Mouse (Mus musculus) heart, adult 11 months (tissue): ENCODE measurements at regions not wholly inside any gene's neighbourhood (a gene's known extent, or its start where the extent isn't known, plus 50 kb on each side); places are given as distances from the start of the nearest gene placed in this dataset.

Source experiments
- DNase-seq: peaks from one replicate; pipeline ENCODE4 v3.0.0; 2022

GRCm38 (mm10) chr14:54148121-54148520 is 105.8 kb downstream of the Dad1 start:
- no peak for DNase-seq

DNA sequence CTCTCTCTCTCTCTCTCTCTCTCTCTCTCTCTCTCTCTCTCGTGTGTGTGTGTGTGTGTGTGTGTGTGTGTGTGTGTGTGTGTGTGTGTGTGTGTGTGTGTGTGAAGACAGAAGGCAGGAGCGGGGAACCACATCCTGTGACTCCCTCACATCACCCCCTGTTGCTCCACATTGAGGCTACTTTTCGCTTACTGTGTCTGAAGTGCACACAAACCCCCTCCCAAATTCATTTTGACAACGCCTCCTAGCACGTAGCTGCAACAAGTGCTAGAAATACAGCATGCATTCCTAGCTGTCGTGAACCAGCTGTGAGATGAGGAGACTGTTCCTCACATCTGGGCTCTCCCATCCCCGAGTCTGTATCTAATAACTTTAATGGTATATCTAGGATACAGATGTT is 106.4 kb downstream of the Dad1 start:
- peak; percentile 15 for DNase-seq

- peak; percentile 73 for DNase-seq
Measured at GRCm38 (mm10) chr14:54145743-54146741, 107.9 kb downstream of the Dad1 start.

GRCm38 (mm10) chr14:54143828-54144227 is 110.1 kb downstream of the Dad1 start:
- peak; percentile 66 for DNase-seq

- DNase-seq = peak; percentile 13
Measured at GRCm38 (mm10) chr14:54138288-54138687, 115.6 kb downstream of the Dad1 start.

GRCm38 (mm10) chr14:54136538-54136937 is 117.4 kb downstream of the Dad1 start:
- peak; percentile 19 for DNase-seq

GRCm38 (mm10) chr14:54128334-54128733 is 125.6 kb downstream of the Dad1 start:
- peak; percentile 21 for DNase-seq

- DNase-seq = peak; percentile 69
Measured at GRCm38 (mm10) chr14:54125510-54125909, 128.4 kb downstream of the Dad1 start.

GRCm38 (mm10) chr14:54121973-54122372 is 131.9 kb downstream of the Dad1 start:
- DNase-seq = no peak

DNA sequence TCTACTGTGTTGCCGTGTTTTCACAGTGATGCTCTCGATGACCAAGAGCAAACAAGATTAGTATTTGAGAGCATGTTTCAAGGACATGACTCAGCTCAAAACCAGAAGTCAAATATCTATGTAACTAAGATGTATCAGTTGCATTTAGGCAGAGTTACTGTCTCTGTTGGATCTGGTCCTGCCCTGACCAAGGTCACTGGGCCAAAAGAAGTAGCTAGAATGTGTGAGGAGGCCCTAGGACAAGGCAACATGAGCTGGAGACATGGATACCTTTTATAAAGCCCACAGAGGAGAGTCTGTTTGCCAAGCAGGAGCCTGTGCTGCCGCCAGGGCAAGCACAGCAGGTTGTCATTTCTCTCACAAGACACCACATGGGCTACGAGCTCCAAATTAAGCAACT is 132.6 kb downstream of the Dad1 start:
- DNase-seq = no peak

- DNase-seq = peak; percentile 51
Measured at GRCm38 (mm10) chr14:54120194-54120593, 133.7 kb downstream of the Dad1 start.

DNA sequence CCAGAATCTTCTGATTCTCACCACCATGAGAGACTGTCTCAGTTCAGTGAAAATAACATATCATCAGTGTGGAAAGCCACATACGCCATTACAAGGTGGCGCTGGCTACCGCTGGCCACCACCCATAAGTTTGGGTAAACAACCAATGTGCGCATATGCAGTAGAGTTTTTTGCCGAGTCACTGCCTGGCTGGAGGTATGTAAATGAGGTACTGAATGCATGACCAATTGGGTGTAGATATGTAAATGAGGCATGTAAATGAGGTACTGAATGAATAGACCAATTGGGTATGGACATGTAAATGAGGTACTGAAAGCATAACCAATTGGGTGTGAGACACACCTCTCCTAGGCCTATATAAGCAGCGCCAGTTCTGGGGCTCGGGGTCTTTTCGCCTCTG is 136.3 kb downstream of the Dad1 start:
- peak; percentile 4 for DNase-seq

DNA sequence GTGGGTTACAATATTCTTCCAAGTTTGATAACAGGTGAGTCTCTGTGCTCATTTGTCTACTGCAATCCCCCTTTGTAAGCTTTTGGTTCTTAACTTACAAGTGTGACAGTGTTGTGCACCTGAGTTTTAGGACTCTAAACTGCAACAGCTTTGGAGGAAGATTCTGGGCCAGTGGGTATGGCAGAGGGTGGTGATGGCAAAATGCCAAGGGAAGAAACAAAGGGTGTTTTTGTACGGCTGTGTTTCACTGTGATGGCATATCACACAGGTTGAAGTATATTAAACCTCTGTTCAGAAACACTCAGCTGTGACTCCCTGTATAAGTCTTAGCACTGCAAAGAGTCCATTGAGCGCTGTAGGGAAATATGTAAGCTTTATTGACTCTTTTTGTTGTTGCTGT is 140.7 kb downstream of the Dad1 start:
- DNase-seq = peak; percentile 17

DNA sequence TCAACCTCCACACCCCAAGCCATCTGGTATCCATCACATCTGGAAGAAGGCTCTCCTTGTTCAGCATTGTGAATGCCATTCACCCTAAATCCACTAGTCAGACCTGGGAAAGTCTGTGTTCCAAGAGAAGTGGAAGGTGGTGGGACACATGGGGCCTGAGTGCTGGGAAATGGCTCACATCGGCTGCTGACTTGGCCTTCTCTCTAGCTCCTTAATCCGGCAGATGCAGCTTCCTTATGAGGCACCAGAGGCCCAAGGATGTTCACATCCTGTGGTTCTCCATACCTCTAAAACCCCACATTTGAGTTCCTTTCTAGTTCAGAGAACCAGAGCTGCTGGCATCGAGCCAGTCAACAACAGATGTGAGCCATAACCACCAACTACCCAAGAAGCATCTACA is 142.9 kb downstream of the Dad1 start:
- DNase-seq = peak; percentile 89

GRCm38 (mm10) chr14:54109129-54109528 is 144.8 kb downstream of the Dad1 start:
- DNase-seq = peak; percentile 73

- DNase-seq = peak; percentile 89
Measured at GRCm38 (mm10) chr14:54108311-54109074, 145.4 kb downstream of the Dad1 start.

- DNase-seq = peak; percentile 35
Measured at GRCm38 (mm10) chr14:54107204-54107796, 146.6 kb downstream of the Dad1 start.

DNA sequence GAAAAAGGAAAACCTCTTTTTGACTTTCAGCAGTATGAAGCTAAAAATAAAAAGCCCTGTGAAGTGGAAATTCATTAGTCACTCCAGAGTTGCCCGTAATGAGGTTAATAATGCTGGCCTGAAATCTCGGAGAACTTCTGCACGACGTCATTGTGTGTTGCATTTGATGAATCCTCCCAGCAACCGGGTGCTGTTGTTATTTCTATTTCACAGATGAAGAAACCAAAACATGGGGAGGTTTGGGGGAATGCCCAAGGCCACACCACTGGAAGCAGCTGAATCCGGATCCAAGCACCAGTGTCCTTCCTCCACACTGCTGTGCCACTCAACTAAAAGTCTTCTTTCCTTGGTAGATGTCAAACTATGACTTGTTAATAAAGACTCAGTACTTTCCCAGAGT is 149.7 kb downstream of the Dad1 start:
- peak; percentile 30 for DNase-seq

GRCm38 (mm10) chr14:54103541-54103940 is 150.4 kb downstream of the Dad1 start:
- DNase-seq = peak; percentile 43

DNA sequence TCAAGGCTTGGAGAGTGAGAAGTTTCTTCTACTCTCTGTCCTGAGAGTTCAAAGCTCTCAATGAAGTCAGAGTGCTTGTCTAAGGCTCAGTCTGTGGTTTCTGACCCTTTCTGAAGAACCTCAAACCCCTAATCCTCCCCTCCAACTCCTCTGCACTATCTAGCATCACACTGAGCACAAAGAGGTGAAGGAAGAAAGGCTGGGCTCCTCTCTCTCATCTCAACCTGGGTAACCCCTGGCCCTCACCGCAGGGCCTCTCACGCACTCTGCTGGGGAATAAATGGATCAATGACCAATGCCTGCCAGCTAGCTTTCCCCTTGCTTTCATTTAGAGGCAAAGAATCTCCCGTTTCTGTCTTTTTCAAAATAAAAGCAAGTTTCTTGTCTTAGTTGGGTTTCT is 150.8 kb downstream of the Dad1 start:
- DNase-seq = peak; percentile 23

DNA sequence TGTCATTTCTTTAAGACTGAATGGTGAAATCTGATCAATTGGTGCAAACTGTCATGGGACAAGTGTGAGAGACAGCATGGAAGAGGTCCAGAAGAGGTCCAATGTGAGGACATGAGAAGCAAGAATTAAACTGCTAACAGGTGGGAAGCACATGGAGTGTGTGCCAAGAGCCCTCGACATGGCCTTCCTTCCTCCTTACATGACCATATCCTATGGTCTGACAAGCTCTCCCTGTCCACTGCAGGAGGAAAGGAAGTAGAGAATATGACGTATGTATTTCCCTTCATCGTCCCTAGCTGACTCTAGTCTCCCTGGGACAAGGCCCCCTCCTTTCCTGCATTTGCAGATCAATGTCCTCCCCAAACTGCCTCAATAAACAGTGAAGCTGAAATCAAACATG is 152.1 kb downstream of the Dad1 start:
- peak; percentile 66 for DNase-seq

DNA sequence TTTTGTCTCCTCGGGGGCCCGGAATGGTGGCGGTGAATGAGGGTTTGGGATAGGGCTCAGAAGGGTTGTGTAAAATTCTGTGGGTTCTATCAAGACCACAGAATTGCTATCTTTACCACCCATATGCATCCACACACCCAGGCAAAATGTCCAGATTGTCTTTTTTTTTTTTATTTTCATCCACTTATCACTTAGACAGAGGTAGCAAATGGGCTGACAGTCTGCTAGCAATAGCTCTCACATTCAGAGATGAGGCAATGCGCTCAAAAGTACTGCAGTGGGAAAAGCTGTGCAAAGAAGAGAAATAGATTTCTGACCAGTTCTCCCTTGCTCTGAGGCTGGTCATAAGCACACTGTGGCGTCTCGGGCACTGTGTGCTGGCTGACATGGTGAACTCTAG is 154.5 kb downstream of the Dad1 start:
- peak; percentile 65 for DNase-seq

- no peak for DNase-seq
Measured at GRCm38 (mm10) chr14:54098122-54098775, 155.7 kb downstream of the Dad1 start.
